Mouse (Mus musculus) forebrain, embryonic 10.5 days (tissue): ENCODE measurements around the gene Naa11. TPM values are rescaled to one million over a fixed set of nuclear protein-coding genes. Genes with fewer than 3 reads are reported as not detected.

Source experiments
- DNase-seq: peaks from one replicate; pipeline ENCODE4 v3.0.0-alpha.2; 2017; ENCODE audit warnings: low spot score; ENCODE audit errors: extremely low spot score
- H3K27ac ChIP-seq: fragments of 300-500 bp; sonication (generic); 2 replicates; pipeline ENCODE4 v1.5.1; 2016; ENCODE audit warnings: mild to moderate bottlenecking
- H3K27me3 ChIP-seq: fragments of 300-500 bp; sonication (generic); 2 replicates; pipeline ENCODE4 v1.6.1; 2016; ENCODE audit warnings: mild to moderate bottlenecking; ENCODE audit not compliant: poor library complexity, severe bottlenecking
- H3K36me3 ChIP-seq: fragments of 300-500 bp; sonication (generic); replicated peaks from 2 replicates; pipeline ENCODE4 v1.6.1; 2016; ENCODE audit warnings: mild to moderate bottlenecking, moderate library complexity
- H3K4me1 ChIP-seq: fragments of 300-500 bp; sonication (generic); 2 replicates; pipeline ENCODE4 v1.6.1; 2016
- H3K4me3 ChIP-seq: fragments of 300-500 bp; sonication (generic); 2 replicates; pipeline ENCODE4 v1.5.1; 2016; ENCODE audit warnings: mild to moderate bottlenecking, moderate library complexity
- H3K9me3 ChIP-seq: fragments of 300-500 bp; sonication (generic); 2 replicates; pipeline ENCODE4 v1.6.1; 2016; ENCODE audit warnings: mild to moderate bottlenecking, moderate library complexity
- WGBS: fragments of 180-500 bp; shearing (Covaris S2); methylation state at CpG from one replicate; pipeline ENCODE4 v1.1.7; 2016; 5-methylcytosine and 5-hydroxymethylcytosine counted together
- polyA plus RNA-seq: library from polyadenylated mRNA; unstranded; fragments of >200 nt; fragmentation: Nextera tagmentation; extraction: Ambion mirVana; gene quantifications from 2 replicates; pipeline ENCODE4 v1.2.1, GENCODE M21; 2016

Naa11 gene
- polyA plus RNA-seq, 1 experiment from 2014 or later = not detected

DNA sequence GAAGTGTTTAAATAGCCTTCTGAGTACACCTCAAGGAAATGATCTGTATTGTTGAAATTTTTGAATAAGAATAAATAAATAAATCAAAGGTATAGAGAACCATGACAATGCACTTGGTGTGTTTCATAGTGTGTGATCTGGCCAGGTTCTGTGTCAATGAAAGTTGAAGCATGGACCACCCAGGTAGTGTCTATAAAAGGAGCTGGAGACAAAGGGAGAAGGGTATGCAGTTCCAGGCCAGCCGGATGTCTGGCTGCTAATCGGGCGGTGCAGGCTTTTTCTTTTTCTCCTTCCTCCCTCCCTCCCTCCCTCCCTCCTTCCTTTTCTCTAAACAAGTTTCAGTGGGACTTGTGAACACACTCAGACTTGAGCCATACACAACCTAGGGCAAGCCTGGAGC is 12.2 kb downstream of the Naa11 start:
- Histone ChIP-seq H3K4me1 (peaks cover 10% of the 10 kb centered on the region; the same call in 1 of the 2 replicates), H3K27me3 (no peaks in the 10 kb centered on the region), H3K9me3 (no peaks in the 10 kb centered on the region), H3K27ac (no peak overlapping the region), H3K4me3 (no peak overlapping the region), H3K36me3 (no peaks in the 10 kb centered on the region)
- no peak for DNase-seq
- 20% methylated on average over 3 of the region's 3 CpGs for WGBS

DNA sequence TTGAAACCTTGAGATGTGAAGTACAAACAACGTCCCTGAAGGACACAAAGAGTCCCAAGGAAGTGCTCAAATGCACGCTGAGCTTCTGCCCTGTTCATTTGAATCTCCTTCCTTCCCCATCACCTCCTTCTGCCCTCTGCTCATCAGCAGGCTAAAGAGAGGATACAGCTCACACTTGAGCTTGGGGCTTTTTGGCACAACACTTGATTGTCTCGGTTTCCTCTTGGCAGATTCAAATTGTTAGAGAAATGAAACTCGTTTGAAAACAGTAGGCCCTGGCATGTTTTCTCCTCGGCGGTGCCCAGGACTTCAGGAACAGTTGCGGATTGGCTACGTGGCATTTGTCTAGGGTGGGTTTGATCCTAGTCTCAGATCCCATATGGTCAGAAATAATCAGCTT is 27.4 kb downstream of the Naa11 start:
- H3K36me3 ChIP-seq = no peaks in the 10 kb centered on the region
- H3K4me1 ChIP-seq = peaks cover 10% of the 10 kb centered on the region
- 86% methylated on average over 8 of the region's 8 CpGs for WGBS
- no peak for DNase-seq
- H3K27me3 ChIP-seq = no peaks in the 10 kb centered on the region
- H3K9me3 ChIP-seq = no peaks in the 10 kb centered on the region
- no peak overlapping the region for H3K4me3 ChIP-seq
- H3K27ac ChIP-seq = no peak overlapping the region

GRCm38 (mm10) chr5:97364252-97364651 is 27.9 kb downstream of the Naa11 start:
- no peak for DNase-seq
- no peak overlapping the region for H3K27ac ChIP-seq
- H3K9me3 ChIP-seq = no peaks in the 10 kb centered on the region
- H3K4me1 ChIP-seq = peaks cover 10% of the 10 kb centered on the region
- WGBS = 76% methylated on average over 8 of the region's 8 CpGs
- no peak overlapping the region for H3K4me3 ChIP-seq
- H3K27me3 ChIP-seq = no peaks in the 10 kb centered on the region
- no peaks in the 10 kb centered on the region for H3K36me3 ChIP-seq

- no peak overlapping the region for H3K4me3 ChIP-seq
- DNase-seq = no peak
- H3K36me3 ChIP-seq = no peaks in the 10 kb centered on the region
- no peaks in the 10 kb centered on the region for H3K9me3 ChIP-seq
- H3K27ac ChIP-seq = no peak overlapping the region
- no peaks in the 10 kb centered on the region for H3K27me3 ChIP-seq
- H3K4me1 ChIP-seq = peaks cover 10% of the 10 kb centered on the region
- 67% methylated on average over 2 of the region's 2 CpGs for WGBS
Measured at GRCm38 (mm10) chr5:97362539-97362938, 29.6 kb downstream of the Naa11 start.

- DNase-seq = no peak
- H3K4me3 ChIP-seq = no peak overlapping the region
- H3K4me1 ChIP-seq = peaks cover 10% of the 10 kb centered on the region
- 85% methylated on average over 4 of the region's 4 CpGs for WGBS
- H3K27ac ChIP-seq = no peak overlapping the region
- H3K36me3 ChIP-seq = no peaks in the 10 kb centered on the region
- no peaks in the 10 kb centered on the region for H3K9me3 ChIP-seq
- no peaks in the 10 kb centered on the region for H3K27me3 ChIP-seq
Measured at GRCm38 (mm10) chr5:97359104-97359503, 33.1 kb downstream of the Naa11 start.

DNA sequence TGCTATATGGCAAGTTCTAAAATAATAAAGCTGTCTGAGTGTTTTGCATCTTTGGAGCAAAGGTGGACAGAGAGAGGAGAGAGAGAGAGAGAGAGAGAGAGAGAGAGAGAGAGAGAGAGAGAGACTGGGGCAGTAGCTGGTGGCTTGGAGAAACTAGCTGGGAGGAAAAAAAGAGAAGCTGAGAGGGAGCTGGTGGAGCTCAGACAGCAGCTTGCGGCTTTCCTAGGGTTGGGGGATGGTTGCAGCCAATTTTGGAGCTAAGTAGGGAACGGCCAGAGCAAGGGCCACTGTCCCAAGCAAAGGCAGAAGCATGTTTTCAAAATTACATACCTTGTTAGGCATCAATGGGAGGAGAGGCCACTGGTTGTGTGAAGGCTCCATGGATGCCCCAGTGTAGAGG is 36.0 kb downstream of the Naa11 start:
- no peak overlapping the region for H3K4me3 ChIP-seq
- WGBS = 57% methylated on average over 2 of the region's 2 CpGs
- DNase-seq = no peak

GRCm38 (mm10) chr5:97355152-97355551 is 37.0 kb downstream of the Naa11 start:
- no peaks in the 10 kb centered on the region for H3K4me1 ChIP-seq
- WGBS = 98% methylated on average over 2 of the region's 2 CpGs
- H3K27me3 ChIP-seq = no peaks in the 10 kb centered on the region
- no peaks in the 10 kb centered on the region for H3K9me3 ChIP-seq
- H3K27ac ChIP-seq = no peak overlapping the region
- no peaks in the 10 kb centered on the region for H3K36me3 ChIP-seq
- no peak overlapping the region for H3K4me3 ChIP-seq
- no peak for DNase-seq

More for the DNA sequence above, 36.0 kb downstream of the Naa11 start:
- no peak overlapping the region for H3K27ac ChIP-seq
- H3K36me3 ChIP-seq = no peaks in the 10 kb centered on the region
- no peaks in the 10 kb centered on the region for H3K4me1 ChIP-seq
- no peaks in the 10 kb centered on the region for H3K27me3 ChIP-seq
- H3K9me3 ChIP-seq = no peaks in the 10 kb centered on the region

DNA sequence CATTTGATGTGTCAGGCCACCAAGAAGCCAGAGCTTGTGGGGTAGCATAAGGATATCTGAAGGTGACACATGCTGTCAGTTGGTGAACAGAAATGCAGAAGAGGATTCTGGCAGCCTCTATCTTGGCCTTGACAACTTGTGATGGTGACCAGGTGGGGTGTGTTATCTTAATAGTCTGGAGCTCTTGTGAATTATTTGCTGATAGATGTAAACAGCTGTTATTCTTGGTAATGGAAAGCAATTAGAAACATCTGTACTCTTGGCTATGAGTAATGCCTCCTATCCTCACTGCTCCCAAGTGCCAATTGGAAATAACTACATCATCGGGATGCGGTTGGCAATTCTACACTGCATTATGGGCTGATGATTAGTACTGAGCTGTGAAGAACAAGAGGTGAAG is 43.4 kb downstream of the Naa11 start:
- Histone ChIP-seq H3K4me1 (no peaks in the 10 kb centered on the region), H3K36me3 (no peaks in the 10 kb centered on the region), H3K4me3 (no peak overlapping the region), H3K27ac (no peak overlapping the region), H3K27me3 (no peaks in the 10 kb centered on the region), H3K9me3 (no peaks in the 10 kb centered on the region)
- no peak for DNase-seq
- WGBS = 100% methylated on average over 2 of the region's 2 CpGs

GRCm38 (mm10) chr5:97348310-97348709 is 43.9 kb downstream of the Naa11 start:
- no peaks in the 10 kb centered on the region for H3K36me3 ChIP-seq
- no peaks in the 10 kb centered on the region for H3K9me3 ChIP-seq
- H3K4me1 ChIP-seq = no peaks in the 10 kb centered on the region
- WGBS = 88% methylated on average over 8 of the region's 8 CpGs
- H3K27ac ChIP-seq = no peak overlapping the region
- DNase-seq = no peak
- no peaks in the 10 kb centered on the region for H3K27me3 ChIP-seq
- no peak overlapping the region for H3K4me3 ChIP-seq

GRCm38 (mm10) chr5:97345732-97346253 is 46.4 kb downstream of the Naa11 start:
- no peak for DNase-seq

DNA sequence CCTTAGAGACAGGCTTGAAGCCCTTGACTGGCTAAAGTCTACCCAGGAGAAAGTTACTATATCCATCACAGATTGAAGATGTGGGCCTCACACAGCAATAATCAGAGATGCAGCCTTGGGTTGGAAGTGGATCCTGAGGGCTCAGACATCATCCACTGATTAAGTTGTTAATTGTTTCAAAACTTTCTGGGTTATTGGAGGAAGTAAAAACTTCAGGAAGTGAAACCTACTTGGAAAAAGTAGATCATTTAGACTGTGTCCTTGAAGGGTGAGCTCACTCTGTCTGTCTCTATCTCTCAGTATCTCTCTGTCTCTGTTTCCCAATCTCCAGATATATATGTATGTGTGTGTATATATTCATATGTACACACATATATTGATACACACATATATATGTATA is 47.0 kb downstream of the Naa11 start:
- Histone ChIP-seq H3K4me1 (no peaks in the 10 kb centered on the region), H3K27ac (no peak overlapping the region), H3K36me3 (no peaks in the 10 kb centered on the region), H3K4me3 (no peak overlapping the region), H3K27me3 (no peaks in the 10 kb centered on the region), H3K9me3 (no peaks in the 10 kb centered on the region)
- no peak for DNase-seq

More at GRCm38 (mm10) chr5:97345732-97346253, 46.4 kb downstream of the Naa11 start:
- H3K4me3 ChIP-seq = no peak overlapping the region
- WGBS = 91% methylated on average over 10 of the region's 10 CpGs
- no peaks in the 10 kb centered on the region for H3K4me1 ChIP-seq
- H3K27ac ChIP-seq = no peak overlapping the region
- no peaks in the 10 kb centered on the region for H3K9me3 ChIP-seq
- H3K36me3 ChIP-seq = no peaks in the 10 kb centered on the region
- no peaks in the 10 kb centered on the region for H3K27me3 ChIP-seq

- H3K4me3 ChIP-seq = no peak overlapping the region
- H3K27me3 ChIP-seq = no peaks in the 10 kb centered on the region
- 81% methylated on average over 3 of the region's 3 CpGs for WGBS
- H3K36me3 ChIP-seq = no peaks in the 10 kb centered on the region
- no peak overlapping the region for H3K27ac ChIP-seq
- no peaks in the 10 kb centered on the region for H3K9me3 ChIP-seq
- DNase-seq = no peak
- no peaks in the 10 kb centered on the region for H3K4me1 ChIP-seq
Measured at GRCm38 (mm10) chr5:97344144-97344543, 48.0 kb downstream of the Naa11 start.

- Histone ChIP-seq H3K4me1 (0 out of 2 replicates have a peak, but pooled peaks cover 3% of the 10 kb centered on the region), H3K9me3 (no peaks in the 10 kb centered on the region), H3K4me3 (no peak overlapping the region), H3K27me3 (no peaks in the 10 kb centered on the region), H3K36me3 (no peaks in the 10 kb centered on the region), H3K27ac (no peak overlapping the region)
- DNase-seq = no peak
- WGBS = 84% methylated on average over 3 of the region's 3 CpGs
Measured at GRCm38 (mm10) chr5:97334794-97335193, 57.4 kb downstream of the Naa11 start.
